Mouse (Mus musculus) kidney, embryonic 14.5 days (tissue): ENCODE data around the gene Dpm3. TPM values are rescaled to one million over a fixed set of nuclear protein-coding genes. Genes with fewer than 3 reads are reported as not detected.

Source experiments
- ATAC-seq: fragments of 200-750 bp; cut with Nextera tagmentation; 2 replicates; pipeline ENCODE4 v1.8.0; 2017; ENCODE audit warnings: moderate number of reproducible peaks, mild to moderate bottlenecking, moderate TSS enrichment, moderate library complexity; ENCODE audit not compliant: low FRiP score, low TSS enrichment
- H3K27ac ChIP-seq: fragments of 300-500 bp; sonication (generic); 2 replicates; pipeline ENCODE4 v1.5.1; 2014; ENCODE audit warnings: low read depth, mild to moderate bottlenecking, low read length, moderate library complexity, mixed read lengths
- H3K27me3 ChIP-seq: fragments of 300-500 bp; sonication (generic); 2 replicates; pipeline ENCODE4 v1.6.1; 2014; ENCODE audit warnings: mild to moderate bottlenecking, low read length; ENCODE audit not compliant: control insufficient read depth, insufficient read depth
- H3K36me3 ChIP-seq: fragments of 300-500 bp; sonication (generic); 2 replicates; pipeline ENCODE4 v1.6.1; 2014; ENCODE audit warnings: low read length, mixed read lengths; ENCODE audit not compliant: control insufficient read depth, insufficient read depth
- H3K4me1 ChIP-seq: fragments of 300-500 bp; sonication (generic); 2 replicates; pipeline ENCODE4 v1.6.1; 2014; ENCODE audit warnings: low read length, mixed read lengths; ENCODE audit not compliant: control insufficient read depth, insufficient read depth
- H3K4me2 ChIP-seq: fragments of 300-500 bp; sonication (generic); replicated peaks from 2 replicates; pipeline ENCODE4 v1.6.1; 2014; ENCODE audit warnings: low read depth, mild to moderate bottlenecking, low read length
- H3K4me3 ChIP-seq: fragments of 300-500 bp; sonication (generic); 2 replicates; pipeline ENCODE4 v1.5.1; 2014; ENCODE audit warnings: mild to moderate bottlenecking, low read length
- H3K9ac ChIP-seq: fragments of 300-500 bp; sonication (generic); 2 replicates; pipeline ENCODE4 v1.6.1; 2014; ENCODE audit warnings: low read depth, mild to moderate bottlenecking, low read length, moderate library complexity
- H3K9me3 ChIP-seq: fragments of 300-500 bp; sonication (generic); 2 replicates; pipeline ENCODE4 v1.6.1; 2016; ENCODE audit warnings: low read length; ENCODE audit not compliant: control insufficient read depth
- WGBS: fragments of 180-500 bp; shearing (Covaris S2); extraction: QIAGEN DNeasy Blood & Tissue Kit; methylation state at CpG from one replicate; pipeline ENCODE4 v1.1.7; 2014; 5-methylcytosine and 5-hydroxymethylcytosine counted together
- polyA plus RNA-seq: library from polyadenylated mRNA; unstranded; fragments of >200 nt; fragmentation: Nextera tagmentation; extraction: Ambion mirVana; gene quantifications from 2 replicates; pipeline ENCODE4 v1.2.1, GENCODE M21; 2014

Dpm3 gene
- polyA plus RNA-seq, 1 experiment from 2014 or later = 134 TPM

- no peak for ATAC-seq
- no peak overlapping the region for H3K27ac ChIP-seq
- WGBS = 29% methylated on average over 8 of the region's 8 CpGs
These were observed 39.6 kb upstream of the Dpm3 start for GRCm38 (mm10) chr3:89219546-89219945.

GRCm38 (mm10) chr3:89221167-89221566, 38.0 kb upstream of the Dpm3 start:
- no peak for ATAC-seq
- no peak overlapping the region for H3K4me3 ChIP-seq
- peaks cover 3% of the 10 kb centered on the region; the same call in 1 of the 2 replicates for H3K36me3 ChIP-seq
- no peaks in the 10 kb centered on the region for H3K27me3 ChIP-seq
- H3K4me2 ChIP-seq = no peak overlapping the region
- H3K27ac ChIP-seq = no peak overlapping the region
- H3K9ac ChIP-seq = no peak overlapping the region
- whole genome bisulfite sequencing = 71% methylated on average over 5 of the region's 5 CpGs
- H3K4me1 ChIP-seq = peaks cover 4% of the 10 kb centered on the region; the same call in 1 of the 2 replicates
- H3K9me3 ChIP-seq = no peaks in the 10 kb centered on the region

More at GRCm38 (mm10) chr3:89219546-89219945, 39.6 kb upstream of the Dpm3 start:
- no peaks in the 10 kb centered on the region for H3K27me3 ChIP-seq
- no peaks in the 10 kb centered on the region for H3K9me3 ChIP-seq
- H3K4me1 ChIP-seq = peaks cover 16% of the 10 kb centered on the region
- H3K9ac ChIP-seq = no peak overlapping the region
- H3K4me3 ChIP-seq = no peak overlapping the region
- H3K36me3 ChIP-seq = no peaks in the 10 kb centered on the region; the same call in 1 of the 2 replicates
- H3K4me2 ChIP-seq = no peak overlapping the region

- Histone ChIP-seq H3K27ac (no peak overlapping the region), H3K9me3 (no peaks in the 10 kb centered on the region), H3K36me3 (peaks cover 3% of the 10 kb centered on the region; the same call in 1 of the 2 replicates), H3K9ac (no peak overlapping the region), H3K27me3 (no peaks in the 10 kb centered on the region), H3K4me1 (peaks cover 23% of the 10 kb centered on the region; the same call in 1 of the 2 replicates), H3K4me2 (no peak overlapping the region), H3K4me3 (no peak overlapping the region)
- 79% methylated on average over 11 of the region's 11 CpGs for WGBS
- ATAC-seq = no peak
These were observed 34.4 kb upstream of the Dpm3 start for GRCm38 (mm10) chr3:89224796-89225195.

- H3K27ac ChIP-seq = no peak overlapping the region
- no peak overlapping the region for H3K4me3 ChIP-seq
- no peaks in the 10 kb centered on the region for H3K9me3 ChIP-seq
- H3K36me3 ChIP-seq = peaks cover 3% of the 10 kb centered on the region; the same call in 1 of the 2 replicates
- no peak overlapping the region for H3K9ac ChIP-seq
- ATAC-seq = no peak
- WGBS = 63% methylated on average over 12 of the region's 12 CpGs
- peaks cover 23% of the 10 kb centered on the region; the same call in 1 of the 2 replicates for H3K4me1 ChIP-seq
- H3K27me3 ChIP-seq = no peaks in the 10 kb centered on the region
- no peak overlapping the region for H3K4me2 ChIP-seq
These were observed 33.8 kb upstream of the Dpm3 start for GRCm38 (mm10) chr3:89225321-89225815.

- H3K4me2 ChIP-seq = peak overlapping the region; percentile 87
- peaks cover 3% of the 10 kb centered on the region; the same call in 1 of the 2 replicates for H3K36me3 ChIP-seq
- no peaks in the 10 kb centered on the region for H3K27me3 ChIP-seq
- H3K4me3 ChIP-seq = no peak overlapping the region
- H3K9ac ChIP-seq = no peak overlapping the region
- ATAC-seq = no peak
- H3K9me3 ChIP-seq = no peaks in the 10 kb centered on the region
- peaks cover 23% of the 10 kb centered on the region; the same call in 1 of the 2 replicates for H3K4me1 ChIP-seq
- WGBS = 32% methylated on average over 4 of the region's 4 CpGs
- H3K27ac ChIP-seq = no peak overlapping the region
These were observed 33.2 kb upstream of the Dpm3 start for GRCm38 (mm10) chr3:89225918-89226317.

- Histone ChIP-seq H3K9ac (peak overlapping the region; percentile 54; the same call in 1 of the 2 replicates), H3K9me3 (no peaks in the 10 kb centered on the region), H3K4me3 (peak overlapping the region; percentile 40; the same call in 1 of the 2 replicates), H3K4me1 (peaks cover 23% of the 10 kb centered on the region; the same call in 1 of the 2 replicates), H3K4me2 (peak overlapping the region; percentile 87), H3K27me3 (no peaks in the 10 kb centered on the region), H3K27ac (no peak overlapping the region), H3K36me3 (peaks cover 3% of the 10 kb centered on the region; the same call in 1 of the 2 replicates)
- ATAC-seq = no peak
- WGBS = 30% methylated on average over 11 of the region's 11 CpGs
These were observed 32.8 kb upstream of the Dpm3 start for GRCm38 (mm10) chr3:89226361-89226760.

- peak within 1 kb of the TSS; percentile 40 for H3K4me3 ChIP-seq
- H3K4me1 ChIP-seq = peaks cover 23% of the 10 kb centered on the region; the same call in 1 of the 2 replicates
- 2% methylated on average over 20 of the region's 21 CpGs for WGBS
- no peaks in the 10 kb centered on the region for H3K9me3 ChIP-seq
- H3K4me2 ChIP-seq = peak within 1 kb of the TSS; percentile 87
- H3K9ac ChIP-seq = peak within 1 kb of the TSS; percentile 54
- H3K27me3 ChIP-seq = no peaks in the 10 kb centered on the region
- peaks cover 3% of the 10 kb centered on the region; the same call in 1 of the 2 replicates for H3K36me3 ChIP-seq
- peak; percentile 25 for ATAC-seq
- H3K27ac ChIP-seq = no peak within 1 kb of the TSS; the same call in 1 of the 2 replicates
These were observed 32.3 kb upstream of the Dpm3 start, which contains the start of gene Mtx1 for GRCm38 (mm10) chr3:89226900-89227299. Gene Mtx1 (minus strand): TSS chr3:89227088.

- WGBS = 4% methylated on average over 41 of the region's 41 CpGs
- Histone ChIP-seq H3K27me3 (no peaks in the 10 kb centered on the region), H3K36me3 (peaks cover 3% of the 10 kb centered on the region; the same call in 1 of the 2 replicates), H3K9me3 (no peaks in the 10 kb centered on the region), H3K9ac (peak overlapping the region; percentile 54), H3K4me2 (peak overlapping the region; percentile 87), H3K4me1 (peaks cover 23% of the 10 kb centered on the region; the same call in 1 of the 2 replicates), H3K27ac (no peak overlapping the region; the same call in 1 of the 2 replicates), H3K4me3 (peak overlapping the region; percentile 40)
- peak; percentile 77 for ATAC-seq
These were observed 31.6 kb upstream of the Dpm3 start for GRCm38 (mm10) chr3:89227307-89228179.
